Mouse (Mus musculus): ENCODE data around the gene Hist1h3d. TPM values are rescaled to one million over a fixed set of nuclear protein-coding genes. Genes with fewer than 3 reads are reported as not detected.
"Not testable (repeated sequence)": the region's sequence is repeated elsewhere in the genome, so short reads cannot be mapped to it uniquely, and the experiment has no call there.

The Hist1h3d gene
- polyA plus RNA-seq, 1 experiment, result 5.9 TPM

DNA sequence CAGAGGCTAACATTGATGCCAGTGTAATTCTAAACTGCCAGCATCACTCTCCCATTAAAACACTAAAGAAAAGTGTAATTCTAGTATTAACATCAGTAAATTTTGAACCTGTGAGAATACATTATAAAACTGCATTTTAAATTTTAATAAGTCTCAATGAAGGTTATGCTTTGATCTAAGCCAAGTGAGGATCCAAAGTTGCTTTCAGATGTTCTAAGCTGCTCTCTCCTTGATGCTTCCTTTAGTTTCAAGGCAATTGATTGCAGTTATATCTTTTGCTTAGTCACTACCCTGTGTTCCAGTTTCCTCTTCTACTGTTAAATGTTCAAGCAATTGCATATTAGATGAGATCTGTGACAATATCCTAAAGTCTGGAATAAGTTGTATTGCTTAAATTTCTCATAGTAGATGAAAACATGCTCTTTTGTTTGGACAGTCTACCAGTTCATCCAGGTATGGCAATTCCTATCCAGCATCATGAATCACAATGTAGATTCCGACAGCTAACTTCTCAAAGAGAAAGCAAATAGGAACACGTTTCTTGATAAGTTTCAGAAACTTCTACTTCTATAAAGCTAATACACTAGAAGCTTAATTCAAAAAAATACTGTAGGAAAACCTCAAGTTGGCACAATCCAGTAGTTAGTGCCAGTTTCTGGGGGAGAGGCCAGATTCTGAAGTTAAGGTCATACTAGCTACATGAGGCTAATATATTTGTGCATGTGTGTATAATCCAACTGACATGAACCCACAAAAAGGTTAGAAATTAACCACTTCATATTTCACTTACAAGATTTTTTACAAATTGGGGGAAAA, 3.1 kb upstream of the Hist1h3d start:
- Histone ChIP-seq H3K36me3 (replicated peaks; ENCODE audit: low read length) (no peaks in the 10 kb centered on the region), H3K9me3 (no peaks in the 10 kb centered on the region), H3K4me1 (peaks cover 39% of the 10 kb centered on the region), H3K27me3 (replicated peaks) (no peaks in the 10 kb centered on the region), H3K4me3 (replicated peaks) (peak overlapping the region; percentile 90)
- no peak for TF ChIP-seq GATA1 (IDR thresholded peaks at IDR 0.05; ENCODE audit: borderline replicate concordance, low read length)
- no peak for TF ChIP-seq FLI1 (IDR thresholded peaks at IDR 0.05; ENCODE audit: low read length)

DNA sequence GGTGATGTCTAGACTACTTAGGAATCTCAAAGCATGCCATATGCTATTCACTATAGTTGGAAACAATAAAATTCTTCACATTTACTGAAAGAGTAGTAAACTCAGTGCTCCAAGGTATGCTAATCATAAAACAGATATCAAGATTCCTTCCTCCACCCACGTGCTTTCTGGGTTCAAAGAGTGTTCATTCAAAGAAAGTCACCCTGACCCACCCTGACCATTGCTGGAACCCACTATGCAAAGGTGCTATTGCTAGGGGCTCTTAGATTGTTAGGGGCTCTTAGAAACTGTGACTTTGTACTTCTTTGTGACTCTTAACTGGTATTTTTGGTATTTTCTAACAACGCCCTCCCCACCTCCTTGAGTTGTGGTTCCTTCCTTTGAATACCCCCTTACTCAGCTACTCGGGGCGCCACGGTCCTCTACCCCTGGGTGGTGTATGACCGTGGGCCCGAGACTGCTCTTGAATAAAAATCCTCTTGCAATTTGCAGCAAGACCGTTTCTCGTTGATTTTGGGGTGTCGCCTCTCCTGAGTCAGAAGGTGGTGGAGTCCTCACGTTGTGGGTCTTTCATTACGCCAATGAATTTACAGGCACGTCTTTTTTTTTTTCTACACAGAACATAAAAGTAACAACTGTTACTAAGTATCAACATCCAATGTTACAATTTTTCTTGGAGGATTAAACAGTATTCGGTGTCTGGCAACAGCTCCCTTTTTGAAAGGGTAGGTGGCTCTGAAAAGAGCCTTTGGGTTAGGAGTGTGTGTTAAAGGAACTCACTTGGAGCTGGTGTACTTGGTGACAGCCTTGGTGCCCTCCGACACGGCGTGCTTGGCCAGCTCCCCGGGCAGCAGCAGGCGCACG, 2.3 kb upstream of the Hist1h3d start:
- not testable (repeated sequence) for H3K27me3 ChIP-seq (replicated peaks); H3K9me3 ChIP-seq; H3K36me3 ChIP-seq (replicated peaks; ENCODE audit: low read length)
- Histone ChIP-seq H3K4me3 (replicated peaks) (peak overlapping the region; percentile 90), H3K4me1 (peaks cover 38% of the 10 kb centered on the region)

DNA sequence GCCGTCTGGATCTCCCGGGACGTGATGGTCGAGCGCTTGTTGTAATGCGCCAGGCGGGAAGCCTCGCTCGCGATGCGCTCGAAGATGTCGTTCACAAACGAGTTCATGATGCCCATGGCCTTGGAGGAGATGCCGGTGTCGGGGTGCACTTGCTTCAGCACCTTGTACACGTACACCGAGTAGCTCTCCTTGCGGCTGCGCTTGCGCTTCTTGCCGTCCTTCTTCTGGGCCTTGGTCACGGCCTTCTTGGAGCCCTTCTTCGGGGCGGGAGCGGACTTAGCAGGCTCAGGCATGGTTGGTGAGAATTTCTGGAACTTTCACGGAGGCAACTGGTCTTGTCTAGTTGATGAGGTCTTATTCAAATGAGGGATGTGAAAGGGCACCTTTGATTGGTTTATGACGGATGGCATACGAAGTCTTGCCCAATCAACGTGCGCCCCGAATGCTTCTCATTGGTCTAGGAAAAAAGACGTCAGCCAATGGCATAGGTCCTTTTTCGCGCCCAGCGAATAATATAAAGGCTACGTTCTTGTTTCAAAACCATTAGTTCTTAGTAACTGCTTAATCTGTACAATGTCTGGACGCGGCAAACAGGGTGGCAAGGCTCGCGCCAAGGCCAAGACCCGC, 1.6 kb upstream of the Hist1h3d start, which contains the start of the genes Hist1h2bf and Hist1h2ad:
Gene Hist1h2bf, minus strand, starts transcription at position 299 of the 627 bp plus-strand sequence.
Gene Hist1h2ad, plus strand, starts transcription at position 484 of the 627 bp plus-strand sequence.
- H3K36me3 ChIP-seq (replicated peaks; ENCODE audit: low read length); H3K27me3 ChIP-seq (replicated peaks); H3K9me3 ChIP-seq: not testable (repeated sequence)
- peaks cover 38% of the 10 kb centered on the region for H3K4me1 ChIP-seq
- peak within 1 kb of the TSS; percentile 90 for H3K4me3 ChIP-seq (replicated peaks)

DNA sequence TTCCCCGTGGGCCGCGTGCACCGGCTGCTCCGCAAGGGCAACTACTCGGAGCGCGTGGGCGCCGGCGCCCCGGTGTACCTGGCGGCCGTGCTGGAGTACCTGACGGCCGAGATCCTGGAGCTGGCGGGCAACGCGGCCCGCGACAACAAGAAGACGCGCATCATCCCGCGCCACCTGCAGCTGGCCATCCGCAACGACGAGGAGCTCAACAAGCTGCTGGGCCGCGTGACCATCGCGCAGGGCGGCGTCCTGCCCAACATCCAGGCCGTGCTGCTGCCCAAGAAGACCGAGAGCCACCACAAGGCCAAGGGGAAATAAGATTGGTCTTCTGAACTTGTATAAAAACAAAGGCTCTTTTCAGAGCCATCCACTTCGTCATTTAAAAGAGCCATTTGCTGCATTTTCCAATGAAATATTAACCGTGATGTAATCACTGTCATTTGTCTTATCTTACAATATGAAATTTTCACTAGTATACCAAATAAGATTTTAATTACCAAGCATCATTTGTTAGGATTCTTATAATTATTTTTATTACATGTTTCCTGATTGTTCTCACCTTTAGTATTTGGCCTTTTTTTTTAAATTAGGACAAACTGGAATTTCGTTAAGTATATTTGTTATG, 905 bp upstream of the Hist1h3d start:
- H3K9me3 ChIP-seq; H3K27me3 ChIP-seq (replicated peaks); H3K36me3 ChIP-seq (replicated peaks; ENCODE audit: low read length): not testable (repeated sequence)
- Histone ChIP-seq H3K4me1 (peaks cover 35% of the 10 kb centered on the region), H3K4me3 (replicated peaks) (peak overlapping the region; percentile 81)

DNA sequence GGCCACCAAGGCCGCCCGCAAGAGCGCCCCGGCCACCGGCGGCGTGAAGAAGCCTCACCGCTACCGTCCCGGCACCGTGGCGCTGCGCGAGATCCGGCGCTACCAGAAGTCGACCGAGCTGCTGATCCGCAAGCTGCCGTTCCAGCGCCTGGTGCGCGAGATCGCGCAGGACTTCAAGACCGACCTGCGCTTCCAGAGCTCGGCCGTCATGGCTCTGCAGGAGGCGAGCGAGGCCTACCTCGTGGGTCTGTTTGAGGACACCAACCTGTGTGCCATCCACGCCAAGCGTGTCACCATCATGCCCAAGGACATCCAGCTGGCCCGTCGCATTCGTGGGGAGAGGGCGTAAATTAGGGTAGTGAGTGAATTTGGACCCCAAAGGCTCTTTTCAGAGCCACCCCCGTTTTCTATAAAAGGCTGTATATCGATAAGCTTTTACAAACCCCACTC, 326 bp downstream of the Hist1h3d start:
- H3K4me1 ChIP-seq, result peaks cover 38% of the 10 kb centered on the region
- not testable (repeated sequence) for H3K9me3 ChIP-seq; H3K36me3 ChIP-seq (replicated peaks; ENCODE audit: low read length)

DNA sequence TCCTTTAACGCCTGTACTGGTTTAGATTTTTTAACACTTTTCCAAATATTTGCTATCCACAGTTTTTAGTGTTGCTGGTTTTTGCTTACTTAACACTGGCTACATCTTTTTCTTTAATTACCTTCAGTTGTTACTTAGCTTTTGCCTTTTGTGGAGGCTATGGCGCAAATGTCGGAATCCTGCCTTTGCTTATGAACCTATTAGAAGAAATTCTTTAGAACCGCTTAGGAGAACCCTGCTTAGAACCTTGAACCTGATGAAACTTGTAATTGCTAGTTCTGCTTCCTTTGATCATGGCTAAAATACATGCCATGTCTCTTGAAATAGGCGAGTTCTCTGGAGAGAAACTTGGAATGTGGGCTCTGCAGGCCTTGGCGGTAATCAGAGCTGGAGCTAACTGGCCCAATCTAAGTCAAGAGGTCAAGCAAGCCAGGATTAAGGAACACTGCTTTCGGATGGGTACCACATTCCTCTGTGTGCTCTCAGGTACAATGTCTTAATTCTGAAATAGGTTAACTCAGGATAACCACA, 853 bp downstream of the Hist1h3d start:
- TF ChIP-seq FLI1 (IDR thresholded peaks at IDR 0.05; ENCODE audit: low read length), result no peak
- H3K4me3 ChIP-seq (replicated peaks), result peak overlapping the region; percentile 89
- H3K27me3 ChIP-seq (replicated peaks), result no peaks in the 10 kb centered on the region
- H3K4me1 ChIP-seq, result peaks cover 44% of the 10 kb centered on the region
- H3K9me3 ChIP-seq, result no peaks in the 10 kb centered on the region
- no peaks in the 10 kb centered on the region for H3K36me3 ChIP-seq (replicated peaks; ENCODE audit: low read length)

More for the DNA sequence above, 326 bp downstream of the Hist1h3d start:
- H3K27me3 ChIP-seq (replicated peaks), result not testable (repeated sequence)
- H3K4me3 ChIP-seq (replicated peaks), result peak overlapping the region; percentile 89

DNA sequence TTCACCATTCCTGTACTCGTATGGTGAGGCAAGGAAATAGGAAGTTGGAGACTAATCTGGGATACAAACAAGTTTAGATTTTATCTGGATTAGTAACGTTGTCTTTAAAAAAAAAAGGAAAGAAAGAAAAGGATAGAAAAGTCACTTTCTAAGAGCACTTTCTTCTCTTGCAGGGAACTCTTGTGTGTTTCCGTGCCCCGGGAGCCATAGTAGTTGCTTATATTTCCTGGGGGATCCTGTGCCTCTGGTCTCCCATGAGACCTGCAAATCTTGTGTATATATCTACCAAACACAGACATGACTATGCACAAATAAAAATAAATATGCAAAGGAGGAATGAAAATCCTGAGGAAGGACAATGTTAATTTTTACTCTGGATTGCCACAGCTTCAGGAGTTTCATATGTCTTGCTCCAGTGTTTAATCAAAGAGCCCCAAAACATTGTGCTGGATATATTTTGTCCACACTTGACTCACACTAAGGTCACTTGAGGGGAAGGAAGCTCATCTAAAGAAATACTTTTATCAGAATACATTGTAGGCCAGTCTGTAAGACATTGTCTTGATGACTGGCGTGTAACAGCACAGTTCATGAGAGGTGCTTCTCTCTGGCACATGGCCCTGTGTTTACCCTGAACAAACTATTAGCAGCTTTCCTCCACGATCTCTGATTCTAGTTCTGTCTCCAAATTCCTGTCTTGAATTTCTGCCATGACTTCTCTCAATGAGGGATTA, 1.5 kb downstream of the Hist1h3d start:
- peaks cover 50% of the 10 kb centered on the region for H3K4me1 ChIP-seq
- peak overlapping the region; percentile 89 for H3K4me3 ChIP-seq (replicated peaks)
- no peaks in the 10 kb centered on the region for H3K27me3 ChIP-seq (replicated peaks)
- no peaks in the 10 kb centered on the region for H3K9me3 ChIP-seq
- TF ChIP-seq FLI1 (IDR thresholded peaks at IDR 0.05; ENCODE audit: low read length) (no peak), GATA1 (IDR thresholded peaks at IDR 0.05; ENCODE audit: borderline replicate concordance, low read length) (no peak)
- H3K36me3 ChIP-seq (replicated peaks; ENCODE audit: low read length), result no peaks in the 10 kb centered on the region

DNA sequence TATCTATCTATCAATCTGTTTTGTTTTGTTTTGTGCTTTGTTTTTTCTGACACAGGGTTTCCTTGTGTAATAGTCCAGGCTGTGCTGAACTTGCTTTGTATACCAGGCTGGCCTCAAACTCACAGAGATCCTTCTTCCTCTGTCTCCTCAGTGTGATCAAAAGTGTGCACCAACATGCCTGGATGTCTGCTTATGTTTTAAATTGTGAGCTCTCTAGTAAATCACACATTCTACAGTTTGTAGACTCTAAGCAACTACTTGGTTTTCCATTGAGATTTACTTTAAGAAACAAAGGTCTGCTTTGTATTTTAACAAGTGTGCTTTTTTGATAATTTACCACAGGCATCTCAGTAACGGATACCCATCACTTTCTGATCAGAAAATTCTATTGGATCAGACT, 2.3 kb downstream of the Hist1h3d start:
- Histone ChIP-seq H3K27me3 (replicated peaks) (no peaks in the 10 kb centered on the region), H3K36me3 (replicated peaks; ENCODE audit: low read length) (no peaks in the 10 kb centered on the region), H3K4me3 (replicated peaks) (no peak overlapping the region), H3K4me1 (peaks cover 50% of the 10 kb centered on the region), H3K9me3 (no peaks in the 10 kb centered on the region)
- TF ChIP-seq GATA1 (IDR thresholded peaks at IDR 0.05; ENCODE audit: borderline replicate concordance, low read length) (no peak), FLI1 (IDR thresholded peaks at IDR 0.05; ENCODE audit: low read length) (no peak)
